Mouse (Mus musculus): ENCODE results near the gene Nhs. TPM values are rescaled to one million over a fixed set of nuclear protein-coding genes. Genes with fewer than 3 reads are reported as not detected.

The Nhs gene
- polyA plus RNA-seq, 1 experiment: 0.13 TPM

DNA sequence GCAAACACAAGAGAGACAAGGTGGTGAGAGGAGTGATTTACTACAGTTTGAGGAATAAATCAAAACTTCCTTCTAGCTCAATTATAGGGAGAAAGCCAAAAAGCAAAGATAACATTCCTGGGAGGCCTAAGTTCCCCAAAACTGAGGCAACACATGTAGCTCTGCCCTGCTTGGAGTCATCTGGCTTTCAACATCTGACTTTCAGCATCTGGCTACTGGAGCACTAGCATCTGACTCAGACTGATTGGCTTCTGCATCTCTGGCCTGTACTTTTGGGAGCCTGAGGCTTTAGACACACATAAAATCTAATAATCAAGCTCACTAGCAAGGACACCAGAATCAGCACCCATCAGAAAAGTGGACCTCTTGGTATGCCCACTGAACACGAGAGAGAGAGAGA is 237.9 kb downstream of the Nhs start:
- H3K79me3 ChIP-seq (ENCODE audit: low read depth): no peaks in the 10 kb centered on the region
- no peaks in the 10 kb centered on the region for H3K79me2 ChIP-seq (ENCODE audit: control insufficient read depth, insufficient read depth)
- no peaks in the 10 kb centered on the region for H3K27me3 ChIP-seq (ENCODE audit: control insufficient read depth, insufficient read depth, insufficient read length)
- no peak overlapping the region for H3K4me3 ChIP-seq (ENCODE audit: insufficient read depth, poor library complexity, severe bottlenecking)
- TF ChIP-seq USF1 (IDR thresholded peaks at IDR 0.05; ENCODE audit: low read depth): no peak
- no peak for TF ChIP-seq FOSL1 (IDR thresholded peaks at IDR 0.05; ENCODE audit: insufficient read depth, low read length, poor library complexity, severe bottlenecking)
- no peak for TF ChIP-seq MYOG (IDR thresholded peaks at IDR 0.05; ENCODE audit: control insufficient read depth, extremely low read depth, insufficient read length)
- TF ChIP-seq CTCF (IDR thresholded peaks at IDR 0.05; ENCODE audit: control insufficient read depth, insufficient read depth, insufficient read length): no peak
- no peak for TF ChIP-seq CEBPB (IDR thresholded peaks at IDR 0.05; ENCODE audit: low read depth)
- TF ChIP-seq MYOD1 (IDR thresholded peaks at IDR 0.05; ENCODE audit: control insufficient read depth, insufficient read length, low read depth): no peak
- TF ChIP-seq MAX (IDR thresholded peaks at IDR 0.05): no peak
- H3K36me3 ChIP-seq (ENCODE audit: control insufficient read depth, insufficient read depth): no peaks in the 10 kb centered on the region
- no peak overlapping the region for H3ac ChIP-seq (ENCODE audit: control insufficient read depth, insufficient read length, low read depth)

DNA sequence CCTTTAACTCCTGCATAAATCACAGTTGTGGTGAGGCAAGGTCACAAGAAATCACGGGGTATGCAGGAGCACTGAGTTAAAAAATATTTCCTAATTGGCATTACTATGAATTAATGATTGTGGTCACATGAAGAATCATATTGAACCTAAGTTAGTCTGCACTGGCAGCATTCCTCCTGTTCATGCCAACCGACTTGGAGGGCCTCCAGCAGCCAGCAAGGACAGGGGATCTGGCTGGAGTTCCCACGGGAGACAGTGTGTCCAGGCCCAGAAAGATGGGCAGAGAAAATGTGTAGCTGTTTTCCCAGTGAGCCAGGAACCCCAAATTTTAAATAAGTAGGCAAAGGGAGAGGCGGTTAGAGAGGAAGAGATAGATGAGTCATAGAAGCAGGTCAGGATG is 249.6 kb downstream of the Nhs start:
- Histone ChIP-seq H3K4me3 (ENCODE audit: insufficient read depth, poor library complexity, severe bottlenecking) (no peak overlapping the region), H3K79me2 (ENCODE audit: control insufficient read depth, insufficient read depth) (no peaks in the 10 kb centered on the region), H3K27me3 (ENCODE audit: control insufficient read depth, insufficient read depth, insufficient read length) (no peaks in the 10 kb centered on the region), H3ac (ENCODE audit: control insufficient read depth, insufficient read length, low read depth) (no peak overlapping the region), H3K36me3 (ENCODE audit: control insufficient read depth, insufficient read depth) (no peaks in the 10 kb centered on the region), H3K79me3 (ENCODE audit: low read depth) (no peaks in the 10 kb centered on the region)
- TF ChIP-seq FOSL1 (IDR thresholded peaks at IDR 0.05; ENCODE audit: insufficient read depth, low read length, poor library complexity, severe bottlenecking): no peak
- TF ChIP-seq MAX (IDR thresholded peaks at IDR 0.05): no peak
- TF ChIP-seq CEBPB (IDR thresholded peaks at IDR 0.05; ENCODE audit: low read depth): no peak
- TF ChIP-seq USF1 (IDR thresholded peaks at IDR 0.05; ENCODE audit: low read depth): no peak
- no peak for TF ChIP-seq MYOG (IDR thresholded peaks at IDR 0.05; ENCODE audit: control insufficient read depth, extremely low read depth, insufficient read length)
- TF ChIP-seq MYOD1 (IDR thresholded peaks at IDR 0.05; ENCODE audit: control insufficient read depth, insufficient read length, low read depth): no peak
- TF ChIP-seq CTCF (IDR thresholded peaks at IDR 0.05; ENCODE audit: control insufficient read depth, insufficient read depth, insufficient read length): no peak

DNA sequence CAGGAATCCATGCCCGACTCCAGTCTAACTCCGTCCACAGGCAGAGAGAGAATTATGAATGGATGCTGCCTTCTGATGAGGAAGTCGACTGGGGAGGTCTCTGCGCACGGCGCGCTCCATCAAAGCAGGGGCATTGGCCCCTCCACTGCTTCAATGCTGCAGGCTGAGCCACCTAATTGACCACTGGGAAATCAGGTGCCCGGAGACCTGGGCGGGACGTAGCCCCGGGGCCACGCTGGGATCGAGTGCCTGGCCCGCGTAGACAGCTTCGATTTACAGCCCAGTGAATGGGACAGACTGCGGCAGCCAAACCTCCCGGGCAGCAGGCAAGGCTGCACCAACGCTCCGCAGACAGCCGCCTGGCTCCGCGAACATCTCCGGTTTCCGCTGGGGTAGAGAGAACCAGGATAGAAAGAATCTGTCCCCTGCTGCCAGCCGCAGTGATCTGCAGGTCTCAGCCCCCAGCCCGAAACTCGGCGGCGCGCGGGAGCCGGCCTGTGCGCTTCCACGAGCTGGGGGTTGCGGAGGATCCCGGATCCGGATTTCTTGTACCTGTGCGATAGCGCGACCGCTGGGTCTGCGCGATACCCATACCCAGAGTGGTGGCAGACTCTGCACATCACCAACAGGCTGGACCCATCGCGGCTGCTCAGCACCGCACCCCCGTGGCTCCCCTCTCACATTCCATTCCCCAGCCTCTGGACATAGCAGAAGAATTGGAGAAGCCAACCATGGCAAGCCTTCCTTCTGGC is 250.7 kb downstream of the Nhs start:
- no peaks in the 10 kb centered on the region for H3K36me3 ChIP-seq (ENCODE audit: control insufficient read depth, insufficient read depth)
- no peak for TF ChIP-seq MAX (IDR thresholded peaks at IDR 0.05)
- no peak for TF ChIP-seq CEBPB (IDR thresholded peaks at IDR 0.05; ENCODE audit: low read depth)
- no peaks in the 10 kb centered on the region for H3K27me3 ChIP-seq (ENCODE audit: control insufficient read depth, insufficient read depth, insufficient read length)
- no peaks in the 10 kb centered on the region for H3K79me3 ChIP-seq (ENCODE audit: low read depth)
- H3K4me3 ChIP-seq (ENCODE audit: insufficient read depth, poor library complexity, severe bottlenecking): no peak overlapping the region
- H3K79me2 ChIP-seq (ENCODE audit: control insufficient read depth, insufficient read depth): no peaks in the 10 kb centered on the region
- no peak overlapping the region for H3ac ChIP-seq (ENCODE audit: control insufficient read depth, insufficient read length, low read depth)

DNA sequence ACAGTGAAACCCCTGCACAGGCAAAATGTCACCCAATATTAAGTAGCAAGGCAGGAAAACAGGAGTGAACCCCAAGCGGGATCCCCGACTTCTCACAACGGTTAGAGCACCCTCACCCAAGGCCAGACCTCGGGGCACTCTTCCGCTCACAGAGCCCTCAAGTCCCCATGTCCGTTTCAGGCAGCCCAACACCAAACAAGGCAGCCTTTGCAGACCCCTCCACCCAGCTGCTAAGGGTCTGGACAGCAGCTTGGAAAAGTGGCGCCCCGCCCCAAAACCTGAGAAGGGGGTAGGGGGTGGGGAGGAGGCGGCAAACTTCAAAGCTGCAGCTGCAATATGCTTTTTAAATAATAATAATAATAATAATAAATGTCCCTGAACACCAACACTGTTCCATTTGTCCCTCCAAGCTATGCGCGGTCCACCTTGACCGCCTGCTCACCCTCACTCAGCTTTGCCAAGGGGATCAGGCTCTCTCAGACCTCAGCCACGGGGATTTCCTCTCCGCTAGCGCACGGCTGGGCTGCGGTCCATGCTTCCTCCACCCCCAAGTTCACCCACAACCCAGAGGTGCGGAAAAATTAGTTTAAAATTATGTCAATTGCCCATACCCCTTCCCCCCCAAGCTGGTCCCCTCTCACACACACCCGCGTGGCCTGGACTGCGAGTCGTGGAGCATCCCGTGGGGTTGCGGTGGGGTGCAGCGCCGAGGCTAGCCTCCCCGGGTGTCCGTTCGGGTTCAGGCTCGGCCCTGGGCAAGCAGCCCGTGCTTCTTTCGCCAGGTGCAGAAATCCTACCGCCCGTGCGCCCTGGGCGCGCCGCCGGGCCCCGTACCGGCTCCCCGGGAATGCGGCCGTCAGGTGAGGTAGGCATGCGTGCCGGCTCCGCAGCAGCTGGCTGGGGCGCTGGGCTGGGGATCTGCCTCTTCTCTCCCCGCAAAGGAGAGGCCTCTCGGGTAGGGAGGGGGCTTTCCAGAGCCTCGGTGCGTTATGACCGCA is 251.6 kb downstream of the Nhs start:
- no peaks in the 10 kb centered on the region for H3K79me3 ChIP-seq (ENCODE audit: low read depth)
- H3K27me3 ChIP-seq (ENCODE audit: control insufficient read depth, insufficient read depth, insufficient read length): no peaks in the 10 kb centered on the region
- TF ChIP-seq MYOG (IDR thresholded peaks at IDR 0.05; ENCODE audit: control insufficient read depth, extremely low read depth, insufficient read length) (no peak), CTCF (IDR thresholded peaks at IDR 0.05; ENCODE audit: control insufficient read depth, insufficient read depth, insufficient read length) (no peak), MYOD1 (IDR thresholded peaks at IDR 0.05; ENCODE audit: control insufficient read depth, insufficient read length, low read depth) (no peak)
- H3ac ChIP-seq (ENCODE audit: control insufficient read depth, insufficient read length, low read depth): no peak overlapping the region
- H3K4me3 ChIP-seq (ENCODE audit: insufficient read depth, poor library complexity, severe bottlenecking): no peak overlapping the region
- no peaks in the 10 kb centered on the region for H3K79me2 ChIP-seq (ENCODE audit: control insufficient read depth, insufficient read depth)
- no peaks in the 10 kb centered on the region for H3K36me3 ChIP-seq (ENCODE audit: control insufficient read depth, insufficient read depth)

DNA sequence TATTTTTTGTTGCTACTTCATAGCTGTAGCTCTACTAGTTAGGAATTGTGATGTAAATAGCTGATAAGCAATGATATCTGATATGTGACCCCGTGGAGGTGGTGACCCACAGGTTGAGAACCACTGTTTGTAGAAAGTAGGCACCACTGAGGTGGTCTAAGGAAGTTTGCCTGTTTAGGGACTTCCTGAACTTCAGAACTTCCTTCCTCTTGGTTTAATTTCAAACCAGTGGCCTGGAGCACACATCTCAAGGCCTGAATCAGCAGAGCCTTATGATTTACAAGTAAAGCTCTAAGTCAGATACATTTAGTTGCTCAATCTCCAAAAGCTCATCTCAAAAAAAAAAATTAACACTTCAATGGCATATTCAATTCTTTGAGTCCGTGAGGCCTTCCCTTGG is 265.1 kb downstream of the Nhs start:
- Histone ChIP-seq H3K27me3 (ENCODE audit: control insufficient read depth, insufficient read depth, insufficient read length) (no peaks in the 10 kb centered on the region), H3K79me3 (ENCODE audit: low read depth) (no peaks in the 10 kb centered on the region), H3K36me3 (ENCODE audit: control insufficient read depth, insufficient read depth) (no peaks in the 10 kb centered on the region), H3K79me2 (ENCODE audit: control insufficient read depth, insufficient read depth) (no peaks in the 10 kb centered on the region), H3ac (ENCODE audit: control insufficient read depth, insufficient read length, low read depth) (no peak overlapping the region), H3K4me3 (ENCODE audit: insufficient read depth, poor library complexity, severe bottlenecking) (no peak overlapping the region)
- TF ChIP-seq MYOD1 (IDR thresholded peaks at IDR 0.05; ENCODE audit: control insufficient read depth, insufficient read length, low read depth) (no peak), FOSL1 (IDR thresholded peaks at IDR 0.05; ENCODE audit: insufficient read depth, low read length, poor library complexity, severe bottlenecking) (no peak), USF1 (IDR thresholded peaks at IDR 0.05; ENCODE audit: low read depth) (no peak), CTCF (IDR thresholded peaks at IDR 0.05; ENCODE audit: control insufficient read depth, insufficient read depth, insufficient read length) (no peak), CEBPB (IDR thresholded peaks at IDR 0.05; ENCODE audit: low read depth) (no peak), MYOG (IDR thresholded peaks at IDR 0.05; ENCODE audit: control insufficient read depth, extremely low read depth, insufficient read length) (no peak), MAX (IDR thresholded peaks at IDR 0.05) (no peak)
